Mouse (Mus musculus) left cerebral cortex, adult 8-10 months (tissue): ENCODE results near the gene Blzf1. TPM values are rescaled to one million over a fixed set of nuclear protein-coding genes. Genes with fewer than 3 reads are reported as not detected.

ENCODE experiments used
- DNase-seq, 2 experiments: peaks; one replicate each; pipeline ENCODE4 v3.0.0; 2022; ENCODE audit warnings: low spot score in 2 of 2
- total RNA-seq, 4 experiments: library from RNA; stranded (reverse); gene quantifications; 2 replicates each; pipeline ENCODE4 v1.2.4; 2022

Blzf1 gene
- total RNA-seq, 4 experiments from 2014 or later, result 18.6 to 24.0 (median 22.1) TPM

DNA sequence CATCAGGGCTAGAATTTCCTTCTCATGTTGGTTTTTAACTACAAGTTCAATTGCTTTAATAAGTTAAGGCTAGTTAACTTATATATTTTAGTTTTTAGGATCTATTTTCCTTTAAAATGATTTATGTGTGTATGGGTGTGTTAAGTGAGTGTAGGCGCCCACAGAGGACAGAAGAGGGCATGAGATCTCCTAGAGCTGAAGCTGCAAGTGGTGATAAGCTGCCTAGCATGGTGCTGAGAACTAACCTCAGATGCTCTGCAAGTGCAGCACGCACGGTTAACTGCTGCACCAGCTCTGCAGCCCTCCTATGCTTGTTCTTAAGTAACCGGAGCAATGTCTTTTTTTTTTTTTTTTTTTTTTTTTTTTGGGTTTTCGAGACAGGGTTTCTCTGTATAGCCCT is 10.8 kb downstream of the Blzf1 start:
- DNase-seq, result no peak

- DNase-seq, result no peak
Observed at GRCm38 (mm10) chr1:164294071-164294470, 13.2 kb downstream of the Blzf1 start.

GRCm38 (mm10) chr1:164292040-164292439 is 15.2 kb downstream of the Blzf1 start:
- DNase-seq, result no peak

DNA sequence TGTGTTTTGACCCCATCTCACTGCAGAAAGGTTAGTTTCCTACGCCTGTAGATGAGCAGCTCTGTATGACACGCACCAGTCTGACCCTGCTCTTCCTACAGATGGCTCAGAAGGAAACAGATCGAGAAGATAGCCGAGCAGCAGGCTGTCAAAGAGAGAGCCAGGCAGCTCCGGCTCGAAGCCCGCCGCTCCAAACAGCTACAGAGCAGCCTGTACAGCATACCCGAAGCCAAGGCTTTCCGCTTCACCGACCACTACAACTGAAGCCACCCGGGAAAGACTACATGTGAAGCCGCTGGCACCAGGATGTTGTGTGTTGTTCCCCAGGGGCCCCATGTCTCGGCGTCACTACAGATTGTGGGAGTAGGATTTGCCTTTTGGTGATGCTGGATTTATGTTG is 19.9 kb downstream of the Blzf1 start:
- no peak for DNase-seq

- no peak for DNase-seq
Observed at GRCm38 (mm10) chr1:164284007-164284406, 23.3 kb downstream of the Blzf1 start.

- no peak for DNase-seq
Observed at GRCm38 (mm10) chr1:164279332-164279731, 28.0 kb downstream of the Blzf1 start.

DNA sequence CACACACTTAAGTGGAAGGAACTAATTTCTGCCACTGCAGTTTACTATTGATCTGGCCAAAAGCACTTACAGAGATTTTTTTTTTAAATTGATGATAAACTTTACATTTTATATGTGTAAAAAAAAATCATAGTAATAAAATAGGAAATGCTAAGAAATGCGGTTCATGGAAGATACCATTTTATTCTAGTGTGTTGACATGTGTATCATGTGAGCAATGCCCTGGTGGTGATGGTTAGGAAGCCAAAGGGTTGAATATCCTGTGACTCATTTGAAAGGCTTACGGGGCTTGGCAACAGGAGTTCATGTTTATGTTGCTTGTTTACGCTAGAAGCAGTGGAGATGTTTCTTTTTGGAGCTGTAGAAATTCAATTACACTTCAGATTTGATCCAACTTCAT is 30.7 kb downstream of the Blzf1 start:
- no peak for DNase-seq

DNA sequence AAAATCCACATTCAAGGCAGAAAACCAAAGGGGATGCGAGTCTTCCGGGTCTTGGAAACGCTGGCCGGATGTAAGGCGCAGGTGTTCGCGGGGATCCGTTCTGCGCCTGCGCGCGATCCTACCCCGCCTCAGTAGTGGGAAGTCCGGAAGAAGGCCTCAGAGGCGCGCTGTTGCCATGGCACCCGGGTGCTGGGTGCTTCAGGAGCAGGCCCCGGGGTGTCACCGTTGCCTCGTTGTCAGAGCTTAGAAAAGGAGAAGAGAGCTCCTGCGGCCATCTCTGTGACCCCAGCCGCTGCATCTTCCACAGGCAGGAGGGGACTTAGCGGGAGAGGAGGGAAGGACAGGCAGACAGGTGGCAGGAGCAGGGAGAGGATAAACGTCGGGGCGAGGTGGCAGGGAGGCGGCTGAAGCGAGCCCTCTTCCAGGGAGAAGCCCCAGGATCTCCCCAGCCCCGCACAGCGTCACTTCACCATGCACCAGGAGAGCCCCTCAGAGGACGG is 31.8 kb downstream of the Blzf1 start, which contains the start of gene Ccdc181:
TSS of gene Ccdc181 (plus strand) at position 131 of the 500 bp plus-strand sequence.
- peak; percentile 94 to 96 for DNase-seq

GRCm38 (mm10) chr1:164273659-164274058 is 33.6 kb downstream of the Blzf1 start:
- no peak for DNase-seq

DNA sequence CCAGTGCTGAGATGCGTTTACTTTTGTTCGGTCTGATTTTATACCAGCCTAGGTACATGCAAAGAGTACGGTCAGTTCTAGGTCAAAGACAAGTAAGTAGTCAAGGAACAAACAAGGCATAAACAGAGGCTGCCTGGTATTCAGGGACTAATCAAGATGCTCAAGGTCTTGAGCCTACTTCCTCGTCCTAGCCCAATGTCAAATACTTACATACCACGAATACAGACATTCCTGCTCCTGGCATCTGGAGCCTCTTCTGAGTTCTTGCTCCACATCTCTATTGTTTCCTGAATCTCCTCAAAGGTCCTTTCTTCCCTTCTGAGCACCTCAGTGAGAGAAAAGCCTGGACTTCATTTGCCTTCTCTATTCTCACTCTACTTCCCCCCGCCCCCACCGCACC is 36.3 kb downstream of the Blzf1 start:
- DNase-seq, result no peak

DNA sequence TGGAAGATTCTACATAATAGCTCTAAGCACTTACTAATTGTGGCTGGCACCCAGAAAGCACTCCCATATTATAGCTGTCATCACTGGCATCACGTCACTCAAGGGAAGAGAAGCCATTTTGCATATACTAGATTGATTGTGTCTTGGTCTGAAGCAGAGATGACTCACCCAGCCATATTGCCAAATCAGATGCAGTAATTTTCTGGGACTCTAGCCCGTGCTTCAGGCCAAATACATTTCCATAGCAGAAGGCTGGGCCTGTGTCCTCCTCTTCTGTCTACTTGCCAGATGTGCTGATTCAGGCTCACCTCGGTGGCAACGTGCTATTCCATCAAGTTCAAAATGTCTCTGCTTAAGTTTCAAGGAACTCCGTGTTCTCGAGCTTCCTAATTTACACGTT is 45.7 kb downstream of the Blzf1 start:
- peak in 1 of 2 experiments; percentile 53 for DNase-seq

DNA sequence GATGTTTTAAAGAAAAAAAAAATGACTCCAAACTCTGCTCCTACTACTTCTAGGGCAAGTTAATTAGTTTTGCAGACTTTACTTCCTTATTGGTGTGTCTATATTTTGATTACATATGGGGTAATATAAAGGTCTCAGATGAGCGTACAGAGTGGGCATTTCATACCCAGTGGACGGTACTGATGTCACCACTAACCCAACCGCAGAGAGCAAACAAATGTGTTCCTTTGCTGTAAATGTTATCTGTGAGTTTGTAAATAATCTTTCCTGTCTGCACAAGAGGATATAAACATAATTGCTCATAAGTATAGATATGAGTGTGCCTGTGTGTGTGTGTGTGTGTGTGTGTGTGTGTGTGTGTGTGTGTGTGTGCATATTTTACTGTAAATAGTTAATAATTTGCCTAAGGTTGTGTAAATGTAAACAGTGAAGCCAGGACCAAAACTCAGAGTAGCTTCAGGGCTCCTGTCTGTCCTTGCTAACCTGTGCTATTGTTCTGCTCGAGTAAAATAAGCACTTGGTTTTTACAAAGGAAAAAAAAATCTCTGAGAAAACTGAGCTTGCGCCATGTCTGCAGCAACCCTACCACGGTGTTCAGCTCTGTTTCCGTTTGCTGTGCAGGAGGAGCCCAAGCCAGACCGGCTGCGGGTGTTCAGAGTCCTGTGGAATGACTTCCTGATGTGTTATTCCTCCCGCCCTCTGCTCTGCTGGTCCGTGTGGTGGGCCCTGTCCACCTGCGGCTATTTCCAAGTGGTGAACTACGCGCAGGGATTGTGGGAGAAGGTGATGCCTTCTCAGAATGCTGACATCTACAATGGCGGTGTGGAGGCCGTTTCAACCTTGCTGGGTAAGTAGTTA is 46.9 kb downstream of the Blzf1 start:
- DNase-seq, result no peak

DNA sequence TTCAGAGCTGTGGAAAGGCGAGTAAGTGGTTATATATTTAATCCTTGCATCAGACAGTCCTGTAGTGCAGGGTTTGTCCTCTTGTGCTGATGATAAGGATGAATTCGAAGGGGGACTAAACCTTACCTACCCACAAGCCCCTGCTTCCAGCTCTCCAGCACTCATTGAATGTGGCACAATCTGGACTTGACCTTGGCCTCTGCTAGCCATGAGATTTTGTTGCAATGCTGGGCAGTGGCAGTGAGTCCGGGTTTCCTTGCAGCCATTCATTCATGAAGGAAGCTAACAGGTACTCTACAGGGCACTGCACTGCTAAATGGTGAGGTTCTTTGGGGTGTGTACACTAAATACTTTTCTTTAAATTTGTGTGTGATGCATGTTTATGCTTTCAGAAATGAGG is 52.5 kb downstream of the Blzf1 start:
- no peak for DNase-seq

DNA sequence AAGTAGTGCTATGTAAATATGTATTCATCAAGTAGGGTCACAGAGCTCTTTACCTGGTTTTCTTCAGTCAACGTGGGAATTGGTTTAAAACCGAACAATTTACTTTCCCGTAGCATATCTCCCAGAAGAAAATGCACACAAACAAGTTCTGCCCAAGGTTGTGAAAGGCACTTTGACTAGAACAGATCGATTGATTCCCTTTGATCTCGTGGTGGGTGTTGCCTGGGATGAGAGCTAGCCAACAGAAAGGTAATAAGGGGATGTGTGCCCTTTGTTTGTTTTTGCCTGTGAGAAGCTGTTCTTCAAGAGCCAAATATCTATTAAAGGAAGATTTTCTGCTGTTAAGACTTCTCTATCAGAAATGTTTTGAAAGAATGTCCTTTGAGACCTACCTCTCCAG is 54.7 kb downstream of the Blzf1 start:
- no peak for DNase-seq

- DNase-seq, result no peak
Observed at GRCm38 (mm10) chr1:164251438-164251837, 55.9 kb downstream of the Blzf1 start.

DNA sequence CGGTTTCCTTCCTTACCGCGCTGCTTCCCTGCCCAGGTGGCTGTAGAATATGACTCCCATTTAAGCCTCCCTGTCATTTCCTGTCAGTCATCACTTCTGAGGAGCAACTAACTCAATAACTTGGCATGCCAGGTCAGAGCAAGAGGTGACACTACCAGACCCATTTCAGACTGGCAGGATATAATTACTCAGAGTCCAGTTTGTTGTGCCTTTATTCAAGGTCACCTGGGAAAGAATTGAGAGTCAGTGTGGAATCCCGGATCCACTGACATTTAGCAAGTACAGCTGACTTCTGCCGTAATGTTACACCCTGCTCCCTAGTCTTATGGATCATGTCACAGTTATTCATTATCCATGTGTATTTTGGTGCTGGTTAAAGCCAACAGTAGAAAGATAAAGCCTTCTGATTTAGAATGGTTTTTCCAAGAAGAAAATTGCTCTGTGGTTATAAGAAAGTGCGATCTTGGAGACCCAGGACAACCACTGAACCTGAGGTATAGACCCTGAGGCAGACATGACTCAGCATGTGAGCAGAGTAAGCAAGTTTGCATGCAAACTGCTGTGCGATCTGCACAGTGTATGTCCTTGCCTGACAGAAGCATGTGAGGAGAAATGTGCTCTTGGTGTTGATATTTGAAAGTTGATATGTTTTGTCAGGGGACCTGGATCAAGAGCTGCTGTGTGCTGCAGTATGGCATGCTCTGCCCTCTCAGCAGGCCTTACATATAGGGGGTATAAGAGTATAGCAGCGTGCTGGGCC is 56.7 kb downstream of the Blzf1 start:
- DNase-seq, result no peak

- no peak for DNase-seq
Observed at GRCm38 (mm10) chr1:164249332-164249711, 58.0 kb downstream of the Blzf1 start.

GRCm38 (mm10) chr1:164248465-164249331 is 58.6 kb downstream of the Blzf1 start, which contains the start of gene Slc19a2:
Gene Slc19a2, plus strand, starts transcription at chr1:164249046.
- DNase-seq, result peak; percentile 90 to 95

- DNase-seq, result no peak
Observed at GRCm38 (mm10) chr1:164247971-164248370, 59.3 kb downstream of the Blzf1 start.

DNA sequence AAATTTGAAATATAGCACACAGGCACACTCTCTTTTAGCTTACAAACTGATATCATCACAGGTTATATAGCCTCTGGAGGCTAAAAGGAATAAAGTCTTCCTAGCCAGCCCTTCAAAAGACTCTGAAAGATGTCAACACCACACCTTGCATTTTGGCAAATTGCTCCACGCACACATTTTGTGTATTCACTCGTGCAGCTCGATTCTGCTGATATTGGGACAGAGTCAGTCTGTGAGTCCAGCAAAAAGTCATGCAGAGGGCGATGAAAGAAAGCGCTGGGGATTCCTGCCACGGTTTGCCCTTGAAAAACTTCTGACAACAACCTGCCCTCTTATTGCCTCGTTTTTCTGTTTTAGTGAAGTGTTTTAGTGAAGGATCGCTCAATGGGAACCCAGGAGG is 59.8 kb downstream of the Blzf1 start:
- no peak for DNase-seq

- no peak for DNase-seq
Observed at GRCm38 (mm10) chr1:164242809-164243208, 64.5 kb downstream of the Blzf1 start.
